ENCODE assay signal across 19 mouse cellular contexts in the genomic region with DNA sequence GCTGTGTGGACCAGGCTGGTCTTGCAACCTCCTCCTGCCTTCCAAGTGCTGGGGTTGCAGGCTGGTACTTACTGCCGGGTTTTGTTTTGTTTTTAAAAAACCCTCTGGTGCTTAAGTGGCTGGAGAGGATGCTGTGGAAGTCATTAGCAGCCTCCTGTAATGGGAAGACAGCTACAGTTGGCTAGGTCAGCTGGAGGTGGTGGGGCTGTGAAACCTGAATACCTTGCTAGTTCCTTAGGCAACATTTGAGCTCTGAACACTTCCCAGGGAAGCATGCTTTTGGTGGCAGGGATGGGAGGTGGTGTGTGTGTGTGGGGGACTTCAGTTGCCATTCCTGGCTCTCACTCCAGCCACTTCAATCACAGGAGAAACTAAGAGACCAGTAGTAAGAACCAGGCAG. TPM values are rescaled to one million over a fixed set of nuclear protein-coding genes. Genes with fewer than 3 reads are reported as not detected.
DNase-seq lines count a peak whose midpoint lies in the region; ATAC-seq lines count a peak whose summit lies in the region.
"Had no signal": no experiment of that assay in that cellular context is flagged by ENCODE, and none has a peak within 500 bp of the region (broad histone marks: within the 10 kb centered on the region; RNA-seq: fewer than 3 reads in every experiment).

No protein-coding gene starts in this region.

- no peak overlapping the region for H3K4me3 ChIP-seq in hindbrain, embryonic 10.5 days
- H3K4me3 ChIP-seq in hindbrain, embryonic 12.5 days = no peak overlapping the region
- H3K4me3 ChIP-seq in lung, embryonic 16.5 days (ENCODE audit: low read length) = no peak overlapping the region
- H3K4me3 ChIP-seq in embryonic facial prominence, embryonic 13.5 days = no peak overlapping the region
- no peak overlapping the region for H3K4me3 ChIP-seq in limb, embryonic 12.5 days (replicated peaks)
- H3K4me3 ChIP-seq in midbrain, embryonic 16.5 days (ENCODE audit: low read depth, low read length) = no peak overlapping the region
- H3K4me3 ChIP-seq: forebrain, embryonic 10.5 days; midbrain, embryonic 13.5 days had no signal

- peaks cover 30% of the 10 kb centered on the region for H3K4me1 ChIP-seq in hindbrain, embryonic 10.5 days (replicated peaks)
- peaks cover 10% of the 10 kb centered on the region for H3K4me1 ChIP-seq in hindbrain, embryonic 12.5 days
- H3K4me1 ChIP-seq in lung, embryonic 16.5 days (replicated peaks; ENCODE audit: control insufficient read depth, insufficient read depth, low read length) = peaks cover 44% of the 10 kb centered on the region
- H3K4me1 ChIP-seq in embryonic facial prominence, embryonic 13.5 days = peaks cover 43% of the 10 kb centered on the region
- peaks cover 41% of the 10 kb centered on the region for H3K4me1 ChIP-seq in limb, embryonic 12.5 days (replicated peaks)
- peaks cover under 1% of the 10 kb centered on the region; the same call in 1 of the 2 replicates for H3K4me1 ChIP-seq in midbrain, embryonic 16.5 days (ENCODE audit: control insufficient read depth, insufficient read depth, low read length)

- peak overlapping the region; percentile 23; the same call in 1 of the 2 replicates for H3K27ac ChIP-seq in hindbrain, embryonic 10.5 days
- H3K27ac ChIP-seq in hindbrain, embryonic 12.5 days = no peak overlapping the region
- peak overlapping the region; percentile 91 for H3K27ac ChIP-seq in lung, embryonic 16.5 days (ENCODE audit: low read length)
- H3K27ac ChIP-seq in embryonic facial prominence, embryonic 13.5 days = 0 out of 2 replicates have a peak overlapping the region, but pooled peaks have one; percentile 24
- H3K27ac ChIP-seq in limb, embryonic 12.5 days = peak overlapping the region; percentile 80
- H3K27ac ChIP-seq in midbrain, embryonic 16.5 days (ENCODE audit: low read length) = no peak overlapping the region
- H3K27ac ChIP-seq: forebrain, embryonic 10.5 days; hindbrain, postnatal 0 days; midbrain, embryonic 13.5 days had no signal

- no peak overlapping the region for H3K4me2 ChIP-seq in hindbrain, embryonic 12.5 days (replicated peaks)
- no peak overlapping the region for H3K4me2 ChIP-seq in lung, embryonic 16.5 days (ENCODE audit: low read depth, low read length)
- H3K4me2 ChIP-seq in embryonic facial prominence, embryonic 13.5 days = no peak overlapping the region
- H3K4me2 ChIP-seq in limb, embryonic 12.5 days = 0 out of 2 replicates have a peak overlapping the region, but pooled peaks have one; percentile 4
- H3K4me2 ChIP-seq in midbrain, embryonic 16.5 days (ENCODE audit: low read length) = no peak overlapping the region
- H3K4me2 ChIP-seq: midbrain, embryonic 13.5 days had no signal

- H3K9me3 ChIP-seq in hindbrain, embryonic 10.5 days = no peaks in the 10 kb centered on the region
- H3K9me3 ChIP-seq in hindbrain, embryonic 12.5 days (replicated peaks) = no peaks in the 10 kb centered on the region
- no peaks in the 10 kb centered on the region for H3K9me3 ChIP-seq in lung, embryonic 16.5 days (ENCODE audit: control insufficient read depth, low read length)
- no peaks in the 10 kb centered on the region for H3K9me3 ChIP-seq in embryonic facial prominence, embryonic 13.5 days
- no peaks in the 10 kb centered on the region for H3K9me3 ChIP-seq in limb, embryonic 12.5 days
- H3K9me3 ChIP-seq in midbrain, embryonic 16.5 days (replicated peaks; ENCODE audit: control insufficient read depth, low read length, poor library complexity, severe bottlenecking) = no peaks in the 10 kb centered on the region
- H3K9me3 ChIP-seq: forebrain, embryonic 10.5 days; midbrain, embryonic 13.5 days had no signal

- H3K9ac ChIP-seq in hindbrain, embryonic 12.5 days = no peak overlapping the region
- peak overlapping the region; percentile 22; the same call in 1 of the 2 replicates for H3K9ac ChIP-seq in lung, embryonic 16.5 days (ENCODE audit: low read length)
- H3K9ac ChIP-seq in embryonic facial prominence, embryonic 13.5 days = no peak overlapping the region
- H3K9ac ChIP-seq in limb, embryonic 12.5 days (replicated peaks) = no peak overlapping the region
- no peak overlapping the region for H3K9ac ChIP-seq in midbrain, embryonic 16.5 days (ENCODE audit: low read depth, low read length)
- H3K9ac ChIP-seq: forebrain, postnatal 0 days; midbrain, embryonic 13.5 days had no signal

- 45% methylated on average over 1 of the region's 1 CpGs for WGBS in hindbrain, embryonic 10.5 days
- WGBS in hindbrain, embryonic 12.5 days = 42% methylated on average over 1 of the region's 1 CpGs
- 6% methylated on average over 1 of the region's 1 CpGs for WGBS in lung, embryonic 16.5 days
- WGBS in embryonic facial prominence, embryonic 13.5 days = 15% methylated on average over 1 of the region's 1 CpGs
- WGBS in limb, embryonic 12.5 days = 0% methylated on average over 1 of the region's 1 CpGs
- WGBS in midbrain, embryonic 16.5 days = 41% methylated on average over 1 of the region's 1 CpGs

- no peak for DNase-seq in hindbrain, embryonic 10.5 days (ENCODE audit: low spot score)
- DNase-seq in lung, postnatal 36 days = no peak
- no peak for DNase-seq in adrenal gland, adult 2 months
- DNase-seq: adrenal gland, adult 8-10 months; cerebellum, postnatal 10 days; forebrain, postnatal 0 days; heart, adult 11 months; heart, postnatal 4 days; spleen, adult 18-20 months; thymus, adult 2 months had no signal

- no peak for ATAC-seq in hindbrain, embryonic 12.5 days (ENCODE audit: low FRiP score)
- 0 out of 2 replicates have a peak, but pooled peaks have one; percentile 0 for ATAC-seq in lung, embryonic 16.5 days (ENCODE audit: low read depth)
- ATAC-seq in embryonic facial prominence, embryonic 13.5 days (ENCODE audit: insufficient number of reproducible peaks, insufficient read depth, low FRiP score, low TSS enrichment, low read depth) = no peak
- ATAC-seq in limb, embryonic 12.5 days (ENCODE audit: insufficient number of reproducible peaks, insufficient read depth, low FRiP score, low TSS enrichment, low read depth) = no peak
- ATAC-seq in midbrain, embryonic 16.5 days = no peak
- ATAC-seq: forebrain, postnatal 0 days; hindbrain, postnatal 0 days; intestine, postnatal 0 days; midbrain, embryonic 13.5 days had no signal

- H3K36me3 ChIP-seq in hindbrain, embryonic 10.5 days = no peaks in the 10 kb centered on the region
- H3K36me3 ChIP-seq in hindbrain, embryonic 12.5 days = no peaks in the 10 kb centered on the region
- H3K36me3 ChIP-seq in lung, embryonic 16.5 days (ENCODE audit: control insufficient read depth, insufficient read depth, low read length) = no peaks in the 10 kb centered on the region
- 0 out of 2 replicates have a peak, but pooled peaks cover 11% of the 10 kb centered on the region for H3K36me3 ChIP-seq in embryonic facial prominence, embryonic 13.5 days
- no peaks in the 10 kb centered on the region for H3K36me3 ChIP-seq in limb, embryonic 12.5 days
- no peaks in the 10 kb centered on the region for H3K36me3 ChIP-seq in midbrain, embryonic 16.5 days (ENCODE audit: control insufficient read depth, insufficient read depth, low read length)
- H3K36me3 ChIP-seq: forebrain, embryonic 10.5 days; midbrain, embryonic 13.5 days had no signal

- H3K27me3 ChIP-seq in hindbrain, embryonic 10.5 days (ENCODE audit: insufficient read depth, poor library complexity, severe bottlenecking) = no peaks in the 10 kb centered on the region
- H3K27me3 ChIP-seq in hindbrain, embryonic 12.5 days = no peaks in the 10 kb centered on the region
- H3K27me3 ChIP-seq in lung, embryonic 16.5 days (ENCODE audit: control insufficient read depth, insufficient read depth, low read depth, low read length) = no peaks in the 10 kb centered on the region
- H3K27me3 ChIP-seq in embryonic facial prominence, embryonic 13.5 days = no peaks in the 10 kb centered on the region
- H3K27me3 ChIP-seq in limb, embryonic 12.5 days = no peaks in the 10 kb centered on the region
- H3K27me3 ChIP-seq in midbrain, embryonic 16.5 days (ENCODE audit: control insufficient read depth, insufficient read depth, low read depth, low read length) = no peaks in the 10 kb centered on the region
- H3K27me3 ChIP-seq: midbrain, embryonic 13.5 days had no signal

RNA-seq across cellular contexts. Expression of gene Cd9, which starts 19.4 kb away (rescaled TPM):
- polyA plus RNA-seq in hindbrain, embryonic 10.5 days (2016; fragmentation: Nextera tagmentation; extraction: Ambion mirVana) = 35.9 and 39.9 TPM in 2 replicates
- polyA plus RNA-seq in hindbrain, embryonic 12.5 days (2016; fragmentation: Nextera tagmentation; extraction: Ambion mirVana) = 49.2 and 54.1 TPM in 2 replicates
- polyA plus RNA-seq in lung, embryonic 16.5 days (2015; fragmentation: Nextera tagmentation; extraction: Ambion mirVana) = 356 and 405 TPM in 2 replicates
- 160 and 189 TPM in 2 replicates for polyA plus RNA-seq in embryonic facial prominence, embryonic 13.5 days (2015; fragmentation: Nextera tagmentation; extraction: Ambion mirVana)
- 65.5 and 71.0 TPM in 2 replicates for polyA plus RNA-seq in limb, embryonic 12.5 days (2016; fragmentation: Nextera tagmentation; extraction: Ambion mirVana)
- polyA plus RNA-seq in midbrain, embryonic 16.5 days (2015; fragmentation: Nextera tagmentation; extraction: Ambion mirVana) = 61.7 and 88.0 TPM in 2 replicates
- total RNA-seq in adrenal gland, adult 2 months (2021) = 100 to 1,000 TPM in 1 of 2 experiments, 10 to 100 TPM in 1; 80.1 to 178 TPM
- 57.1 and 58.9 TPM in 2 replicates for polyA plus RNA-seq in adrenal gland, adult 2 months (2012; rRNA removed)

Comparison
In these comparisons a context has a peak if more than half of its experiments do, and no peak if none do; other contexts are left out.
1. H3K27ac ChIP-seq: peak in hindbrain, embryonic 10.5 days (single experiment), lung, embryonic 16.5 days (single experiment), embryonic facial prominence, embryonic 13.5 days (single experiment) and limb, embryonic 12.5 days (single experiment); none in hindbrain, embryonic 12.5 days (single experiment) and midbrain, embryonic 16.5 days (single experiment).